Mouse (Mus musculus) hindbrain, postnatal 0 days (tissue): ENCODE data around the gene Rcsd1. TPM values are rescaled to one million over a fixed set of nuclear protein-coding genes. Genes with fewer than 3 reads are reported as not detected.

Experiments used
- ATAC-seq: fragments of 200-750 bp; cut with Nextera tagmentation; 2 replicates; pipeline ENCODE4 v1.8.0; 2017; ENCODE audit warnings: mild to moderate bottlenecking, moderate TSS enrichment, moderate library complexity
- DNase-seq: peaks from one replicate; pipeline ENCODE4 v3.0.0-alpha.2; 2015; ENCODE audit warnings: low spot score
- H3K27ac ChIP-seq: fragments of 300-500 bp; sonication (generic); 2 replicates; pipeline ENCODE4 v1.5.1; 2014; ENCODE audit warnings: mild to moderate bottlenecking
- H3K27me3 ChIP-seq: fragments of 300-500 bp; sonication (generic); 2 replicates; pipeline ENCODE4 v1.6.1; 2014; ENCODE audit warnings: low read length, mixed read lengths; ENCODE audit not compliant: insufficient read depth
- H3K36me3 ChIP-seq: fragments of 300-500 bp; sonication (generic); 2 replicates; pipeline ENCODE4 v1.6.1; 2014; ENCODE audit warnings: low read length, mixed read lengths; ENCODE audit not compliant: insufficient read depth
- H3K4me1 ChIP-seq: fragments of 300-500 bp; sonication (generic); 2 replicates; pipeline ENCODE4 v1.6.1; 2014; ENCODE audit warnings: antibody characterized with exemption, low read length, mixed read lengths; ENCODE audit not compliant: insufficient read depth
- H3K4me2 ChIP-seq: fragments of 300-500 bp; sonication (generic); 2 replicates; pipeline ENCODE4 v1.6.1; 2014; ENCODE audit warnings: low read depth, mild to moderate bottlenecking, low read length, moderate library complexity, mixed read lengths
- H3K4me3 ChIP-seq: fragments of 300-500 bp; sonication (generic); 2 replicates; pipeline ENCODE4 v1.5.1; 2014; ENCODE audit warnings: low read length
- H3K9ac ChIP-seq: fragments of 300-500 bp; sonication (generic); replicated peaks from 2 replicates; pipeline ENCODE4 v1.6.1; 2014; ENCODE audit warnings: mild to moderate bottlenecking, low read length, moderate library complexity, mixed read lengths
- H3K9me3 ChIP-seq: fragments of 300-500 bp; sonication (generic); 2 replicates; pipeline ENCODE4 v1.6.1; 2016; ENCODE audit warnings: low read length, mixed read lengths
- CTCF ChIP-seq: IDR thresholded peaks from 2 replicates; pipeline ENCODE4 v1.5.1; 2016; ENCODE audit warnings: antibody characterized with exemption, control low read depth, low read depth
- WGBS: fragments of 180-500 bp; shearing (Covaris S2); extraction: QIAGEN DNeasy Blood & Tissue Kit; methylation state at CpG from one replicate; pipeline ENCODE4 v1.1.7; 2014; 5-methylcytosine and 5-hydroxymethylcytosine counted together
- polyA plus RNA-seq: library from polyadenylated mRNA; unstranded; fragments of >200 nt; fragmentation: Nextera tagmentation; extraction: Ambion mirVana; gene quantifications from 2 replicates; pipeline ENCODE4 v1.2.1, GENCODE M21; 2015
- total RNA-seq: library from RNA; depleted of rRNA; stranded (reverse); fragments of >200 nt; gene quantifications from 2 replicates; pipeline ENCODE4 v1.2.3, GENCODE M21; 2014

Rcsd1 gene
- total and polyA plus RNA-seq, 2 experiments from 2014 or later, result 6.0 to 9.2 TPM

GRCm38 (mm10) chr1:165700933-165701518 is 8.5 kb downstream of the Rcsd1 start:
- DNase-seq, result no peak
- H3K4me2 ChIP-seq, result no peak overlapping the region
- H3K27ac ChIP-seq, result no peak overlapping the region
- H3K9ac ChIP-seq, result no peak overlapping the region
- no peaks in the 10 kb centered on the region for H3K4me1 ChIP-seq
- no peaks in the 10 kb centered on the region for H3K27me3 ChIP-seq
- WGBS, result 85% methylated on average over 6 of the region's 6 CpGs
- no peaks in the 10 kb centered on the region for H3K9me3 ChIP-seq
- H3K36me3 ChIP-seq, result no peaks in the 10 kb centered on the region
- no peak for ATAC-seq
- H3K4me3 ChIP-seq, result no peak overlapping the region
- no peak for TF ChIP-seq CTCF

GRCm38 (mm10) chr1:165700376-165700815 is 9.2 kb downstream of the Rcsd1 start:
- H3K4me1 ChIP-seq, result no peaks in the 10 kb centered on the region
- no peak for TF ChIP-seq CTCF
- no peak overlapping the region for H3K9ac ChIP-seq
- no peak overlapping the region for H3K4me2 ChIP-seq
- 71% methylated on average over 7 of the region's 7 CpGs for WGBS
- DNase-seq (no peak), ATAC-seq (no peak)
- H3K27ac ChIP-seq, result no peak overlapping the region
- H3K36me3 ChIP-seq, result no peaks in the 10 kb centered on the region
- H3K9me3 ChIP-seq, result no peaks in the 10 kb centered on the region
- no peaks in the 10 kb centered on the region for H3K27me3 ChIP-seq
- H3K4me3 ChIP-seq, result no peak overlapping the region

- Histone ChIP-seq H3K27me3 (no peaks in the 10 kb centered on the region), H3K4me1 (no peaks in the 10 kb centered on the region), H3K4me2 (no peak overlapping the region), H3K36me3 (no peaks in the 10 kb centered on the region), H3K9ac (no peak overlapping the region), H3K27ac (no peak overlapping the region), H3K9me3 (no peaks in the 10 kb centered on the region), H3K4me3 (no peak overlapping the region)
- no peak for TF ChIP-seq CTCF
- ATAC-seq (no peak), DNase-seq (no peak)
- WGBS, result 85% methylated on average over 8 of the region's 8 CpGs
Measured at GRCm38 (mm10) chr1:165697701-165698100, 11.9 kb downstream of the Rcsd1 start.

DNA sequence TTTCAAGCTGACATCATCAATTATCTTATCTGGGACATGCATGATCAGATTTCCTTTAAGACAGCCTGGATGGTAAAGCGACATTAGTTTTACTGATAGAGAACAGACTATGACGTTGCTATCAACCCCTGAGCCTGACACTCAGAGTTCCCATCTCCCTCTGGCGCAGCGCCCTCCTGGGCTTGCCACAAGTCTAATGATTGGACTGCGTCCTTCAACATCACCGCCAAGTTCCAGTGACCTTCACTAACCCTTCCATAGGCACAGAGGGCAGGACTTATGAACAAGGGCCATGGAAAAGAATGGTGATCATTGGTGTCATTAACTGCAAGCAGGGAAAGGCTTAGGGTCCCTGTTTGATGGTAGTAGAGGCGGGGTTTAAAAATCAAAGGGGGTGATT is 12.7 kb downstream of the Rcsd1 start:
- no peak overlapping the region for H3K4me3 ChIP-seq
- 88% methylated on average over 7 of the region's 7 CpGs for WGBS
- no peaks in the 10 kb centered on the region for H3K4me1 ChIP-seq
- ATAC-seq (no peak), DNase-seq (no peak)
- TF ChIP-seq CTCF, result no peak
- no peaks in the 10 kb centered on the region for H3K9me3 ChIP-seq
- no peak overlapping the region for H3K4me2 ChIP-seq
- no peak overlapping the region for H3K9ac ChIP-seq
- no peaks in the 10 kb centered on the region for H3K27me3 ChIP-seq
- H3K27ac ChIP-seq, result no peak overlapping the region
- no peaks in the 10 kb centered on the region for H3K36me3 ChIP-seq

DNA sequence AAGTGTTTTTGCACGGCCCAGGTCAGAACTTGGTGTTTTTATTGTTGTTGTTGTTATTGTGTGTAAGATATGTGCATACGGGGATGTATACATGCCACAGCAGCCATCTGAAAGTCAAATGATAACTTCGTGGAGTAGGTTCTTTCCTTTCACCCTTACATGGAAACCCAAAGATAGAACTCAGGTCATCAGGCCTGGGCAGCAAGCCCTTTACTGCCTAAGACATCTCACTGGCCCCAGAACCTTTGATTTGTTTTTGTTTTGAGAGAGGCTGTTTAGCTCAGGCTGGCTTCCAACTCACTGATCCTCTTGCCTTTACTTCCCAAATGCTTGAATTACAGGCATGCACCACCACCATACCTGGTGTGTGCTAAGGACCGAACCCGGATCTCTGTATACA is 13.5 kb downstream of the Rcsd1 start:
- Histone ChIP-seq H3K4me1 (no peaks in the 10 kb centered on the region), H3K4me3 (no peak overlapping the region), H3K4me2 (no peak overlapping the region), H3K27me3 (no peaks in the 10 kb centered on the region), H3K27ac (no peak overlapping the region), H3K9ac (no peak overlapping the region), H3K9me3 (no peaks in the 10 kb centered on the region), H3K36me3 (no peaks in the 10 kb centered on the region)
- DNase-seq (no peak), ATAC-seq (no peak)
- no peak for TF ChIP-seq CTCF
- 90% methylated on average over 5 of the region's 5 CpGs for WGBS

- Histone ChIP-seq H3K36me3 (no peaks in the 10 kb centered on the region), H3K4me3 (no peak overlapping the region), H3K27ac (no peak overlapping the region), H3K4me1 (no peaks in the 10 kb centered on the region), H3K27me3 (no peaks in the 10 kb centered on the region), H3K9me3 (no peaks in the 10 kb centered on the region), H3K9ac (no peak overlapping the region), H3K4me2 (no peak overlapping the region)
- ATAC-seq (no peak), DNase-seq (no peak)
- TF ChIP-seq CTCF, result no peak
Measured at GRCm38 (mm10) chr1:165695392-165696014, 14.1 kb downstream of the Rcsd1 start.

GRCm38 (mm10) chr1:165693856-165694255 is 15.7 kb downstream of the Rcsd1 start:
- ATAC-seq, result no peak
- 62% methylated on average over 7 of the region's 7 CpGs for WGBS
- no peaks in the 10 kb centered on the region for H3K27me3 ChIP-seq
- no peak overlapping the region for H3K4me2 ChIP-seq
- H3K4me3 ChIP-seq, result no peak overlapping the region
- DNase-seq, result no peak
- no peak overlapping the region for H3K9ac ChIP-seq
- H3K4me1 ChIP-seq, result no peaks in the 10 kb centered on the region
- no peak overlapping the region for H3K27ac ChIP-seq
- no peak for TF ChIP-seq CTCF
- H3K36me3 ChIP-seq, result no peaks in the 10 kb centered on the region
- H3K9me3 ChIP-seq, result no peaks in the 10 kb centered on the region
